Mouse (Mus musculus): ENCODE measurements around the gene Atg101.

DNA sequence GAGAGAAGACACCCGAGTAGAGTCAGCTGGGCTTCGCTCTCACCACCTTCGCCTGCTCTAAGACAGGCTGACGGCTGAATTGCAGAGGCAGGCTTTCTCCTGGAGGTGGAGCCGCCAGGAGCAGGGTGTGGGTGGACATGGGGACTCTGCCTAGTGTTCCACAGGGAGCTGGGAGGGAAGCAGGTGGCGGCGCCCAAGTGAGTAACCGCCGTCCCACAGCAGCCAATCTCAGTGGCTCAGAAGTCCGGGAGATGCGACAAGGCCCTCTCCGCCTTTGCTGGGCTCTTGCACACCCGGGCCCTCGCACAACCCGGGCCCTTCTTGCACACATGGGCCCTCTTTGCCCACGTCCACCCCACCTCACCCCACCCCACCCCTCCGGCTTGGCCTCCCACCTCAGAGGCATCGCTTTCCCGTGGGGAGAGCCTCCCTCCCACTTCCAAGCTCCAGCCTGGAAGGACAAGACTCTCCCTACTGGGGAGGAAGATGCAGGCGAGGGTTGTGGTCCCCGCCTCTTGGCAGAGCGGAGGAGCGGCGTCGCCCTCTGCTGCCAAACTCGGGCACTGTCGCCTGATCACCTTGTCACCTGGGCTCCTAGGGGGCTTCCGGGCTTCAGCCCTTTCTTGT is 45.1 kb upstream of the Atg101 start:
- TF ChIP-seq CTCF (IDR thresholded peaks at IDR 0.05; ENCODE audit: low read depth, low read length) (peak; percentile 65), POLR2A (IDR thresholded peaks at IDR 0.05; ENCODE audit: extremely low read depth, insufficient read depth, low read length) (no peak)

All from liver, adult 2 months (tissue).